Mouse (Mus musculus) midbrain, embryonic 12.5 days (tissue): Measurements from ENCODE around the gene Tmem123. TPM values are rescaled to one million over a fixed set of nuclear protein-coding genes. Genes with fewer than 3 reads are reported as not detected.

Experiments used
- ATAC-seq: fragments of 200-750 bp; cut with Nextera tagmentation; 2 replicates; pipeline ENCODE4 v1.8.0; 2017; ENCODE audit warnings: low read depth, moderate TSS enrichment, moderate library complexity; ENCODE audit not compliant: low FRiP score
- H3K27ac ChIP-seq: fragments of 300-500 bp; sonication (generic); replicated peaks from 2 replicates; pipeline ENCODE4 v1.5.1; 2016; ENCODE audit warnings: mild to moderate bottlenecking
- H3K27me3 ChIP-seq: fragments of 300-500 bp; sonication (generic); 2 replicates; pipeline ENCODE4 v1.6.1; 2016; ENCODE audit warnings: mild to moderate bottlenecking
- H3K36me3 ChIP-seq: fragments of 300-500 bp; sonication (generic); 2 replicates; pipeline ENCODE4 v1.6.1; 2016
- H3K4me1 ChIP-seq: fragments of 300-500 bp; sonication (generic); 2 replicates; pipeline ENCODE4 v1.6.1; 2016
- H3K4me2 ChIP-seq: fragments of 300-500 bp; sonication (generic); replicated peaks from 2 replicates; pipeline ENCODE4 v1.6.1; 2016; ENCODE audit warnings: mild to moderate bottlenecking, moderate library complexity
- H3K4me3 ChIP-seq: fragments of 300-500 bp; sonication (generic); 2 replicates; pipeline ENCODE4 v1.5.1; 2016; ENCODE audit warnings: mild to moderate bottlenecking
- H3K9ac ChIP-seq: fragments of 300-500 bp; sonication (generic); replicated peaks from 2 replicates; pipeline ENCODE4 v1.6.1; 2016; ENCODE audit warnings: mild to moderate bottlenecking, moderate library complexity
- H3K9me3 ChIP-seq: fragments of 300-500 bp; sonication (generic); 2 replicates; pipeline ENCODE4 v1.6.1; 2016; ENCODE audit warnings: mild to moderate bottlenecking
- WGBS: fragments of 180-500 bp; shearing (Covaris S2); methylation state at CpG from one replicate; pipeline ENCODE4 v1.1.7; 2016; 5-methylcytosine and 5-hydroxymethylcytosine counted together
- polyA plus RNA-seq: library from polyadenylated mRNA; unstranded; fragments of >200 nt; fragmentation: Nextera tagmentation; extraction: Ambion mirVana; gene quantifications from 2 replicates; pipeline ENCODE4 v1.2.1, GENCODE M21; 2016

Gene Tmem123
- polyA plus RNA-seq, 1 experiment from 2014 or later, result 99.8 TPM

DNA sequence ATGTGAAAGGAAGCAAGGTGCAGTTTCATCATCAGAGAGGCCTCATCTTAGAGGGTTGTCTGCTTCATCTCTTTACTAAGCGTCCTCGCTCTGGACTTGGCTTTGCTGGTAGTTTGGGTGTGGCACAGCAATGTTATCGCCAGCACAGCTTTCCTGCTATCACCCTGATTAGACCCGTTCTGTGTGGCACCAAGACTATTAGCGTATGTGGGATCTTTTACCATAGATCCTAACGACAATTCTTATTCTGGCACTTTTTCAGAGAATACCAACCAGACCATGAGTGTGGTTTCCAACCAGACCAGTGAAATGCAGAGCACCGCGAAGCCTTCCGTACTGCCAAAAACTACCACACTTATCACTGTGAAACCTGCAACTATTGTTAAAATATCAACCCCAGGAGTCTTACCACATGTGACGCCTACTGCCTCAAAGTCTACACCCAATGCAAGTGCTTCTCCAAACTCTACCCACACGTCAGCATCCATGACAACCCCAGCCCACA lies 26.8 kb downstream of the Tmem123 start:
- no peaks in the 10 kb centered on the region for H3K4me1 ChIP-seq
- peaks cover 42% of the 10 kb centered on the region for H3K36me3 ChIP-seq
- no peak overlapping the region for H3K4me3 ChIP-seq
- H3K9me3 ChIP-seq, result no peaks in the 10 kb centered on the region
- no peak for ATAC-seq
- 96% methylated on average over 11 of the region's 11 CpGs for WGBS
- H3K9ac ChIP-seq, result no peak overlapping the region
- H3K27ac ChIP-seq, result no peak overlapping the region
- H3K27me3 ChIP-seq, result no peaks in the 10 kb centered on the region
- no peak overlapping the region for H3K4me2 ChIP-seq

DNA sequence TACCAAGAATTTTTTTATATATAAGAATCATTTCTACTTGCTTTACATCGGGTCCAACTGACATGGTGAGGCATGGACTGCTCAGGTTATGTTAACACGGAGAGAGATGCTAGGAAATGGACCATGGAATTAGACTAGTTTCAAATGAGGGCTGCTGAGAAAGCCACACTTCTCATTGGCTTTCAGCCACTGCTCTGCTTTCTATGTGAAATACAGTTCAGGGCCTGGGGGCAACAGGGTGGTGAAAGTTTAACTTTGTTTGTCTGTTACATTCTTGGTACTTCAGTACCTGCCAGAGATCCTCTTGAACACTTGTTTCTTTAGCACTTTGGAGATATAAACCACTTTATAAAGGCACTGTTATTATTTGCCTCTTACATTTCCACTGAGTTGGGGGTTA lies 29.7 kb downstream of the Tmem123 start:
- no peak overlapping the region for H3K4me3 ChIP-seq
- H3K4me1 ChIP-seq, result no peaks in the 10 kb centered on the region
- peaks cover 42% of the 10 kb centered on the region for H3K36me3 ChIP-seq
- H3K4me2 ChIP-seq, result no peak overlapping the region
- H3K27ac ChIP-seq, result no peak overlapping the region
- no peaks in the 10 kb centered on the region for H3K27me3 ChIP-seq
- ATAC-seq, result no peak
- 89% methylated on average over 2 of the region's 2 CpGs for WGBS
- no peak overlapping the region for H3K9ac ChIP-seq
- no peaks in the 10 kb centered on the region for H3K9me3 ChIP-seq

- H3K9me3 ChIP-seq, result no peaks in the 10 kb centered on the region
- H3K27me3 ChIP-seq, result no peaks in the 10 kb centered on the region
- H3K9ac ChIP-seq, result no peak overlapping the region
- no peak overlapping the region for H3K27ac ChIP-seq
- no peak overlapping the region for H3K4me2 ChIP-seq
- no peaks in the 10 kb centered on the region for H3K4me1 ChIP-seq
- no peak overlapping the region for H3K4me3 ChIP-seq
- peaks cover 37% of the 10 kb centered on the region for H3K36me3 ChIP-seq
- ATAC-seq, result no peak
Observed at GRCm38 (mm10) chr9:7795581-7795980, 31.7 kb downstream of the Tmem123 start.

DNA sequence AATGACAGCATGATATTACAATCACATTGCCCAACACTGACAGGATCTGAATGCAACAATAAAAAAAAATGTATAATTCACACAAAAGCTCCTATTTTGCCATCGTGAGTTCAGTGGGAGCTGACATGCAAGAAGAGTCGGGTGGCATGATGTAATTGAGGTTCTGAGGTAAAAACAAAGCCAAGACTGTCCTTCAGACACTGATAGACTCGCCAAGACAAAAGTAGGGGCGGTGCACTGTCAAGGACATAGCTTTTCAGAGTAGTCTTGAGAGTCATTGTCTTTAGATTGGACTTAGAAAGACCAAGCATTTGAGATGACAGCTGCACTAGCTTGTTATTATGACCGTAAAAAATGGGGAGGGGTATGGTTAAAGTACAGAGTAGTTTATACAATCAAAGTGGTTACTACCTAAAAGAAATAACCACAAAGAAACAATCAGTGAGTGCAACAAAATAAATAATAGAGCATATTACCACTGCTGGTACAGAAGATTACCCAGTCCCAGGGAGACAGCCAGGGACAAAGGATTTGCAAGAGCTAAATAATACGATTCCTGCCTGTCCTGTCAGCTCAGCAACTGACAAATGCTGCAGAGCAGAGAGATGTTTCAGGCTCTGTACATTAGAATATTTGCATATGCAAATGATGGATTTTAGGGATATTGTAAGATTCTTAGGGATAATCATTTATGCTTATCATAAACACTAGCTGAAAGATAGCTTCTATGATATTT lies 32.5 kb downstream of the Tmem123 start:
- Histone ChIP-seq H3K9ac (no peak overlapping the region), H3K36me3 (peaks cover 29% of the 10 kb centered on the region), H3K9me3 (no peaks in the 10 kb centered on the region), H3K27me3 (no peaks in the 10 kb centered on the region), H3K4me1 (no peaks in the 10 kb centered on the region), H3K4me2 (no peak overlapping the region), H3K4me3 (no peak overlapping the region), H3K27ac (no peak overlapping the region; the same call in 1 of the 2 replicates)
- WGBS, result 68% methylated on average over 6 of the region's 6 CpGs
- ATAC-seq, result no peak

GRCm38 (mm10) chr9:7797542-7797941 lies 33.7 kb downstream of the Tmem123 start:
- H3K9ac ChIP-seq, result no peak overlapping the region
- H3K4me3 ChIP-seq, result no peak overlapping the region
- no peak overlapping the region for H3K4me2 ChIP-seq
- H3K36me3 ChIP-seq, result peaks cover 19% of the 10 kb centered on the region; the same call in 1 of the 2 replicates
- no peak overlapping the region for H3K27ac ChIP-seq
- no peaks in the 10 kb centered on the region for H3K4me1 ChIP-seq
- no peak for ATAC-seq
- WGBS, result 86% methylated on average over 2 of the region's 2 CpGs
- no peaks in the 10 kb centered on the region for H3K9me3 ChIP-seq
- H3K27me3 ChIP-seq, result no peaks in the 10 kb centered on the region

DNA sequence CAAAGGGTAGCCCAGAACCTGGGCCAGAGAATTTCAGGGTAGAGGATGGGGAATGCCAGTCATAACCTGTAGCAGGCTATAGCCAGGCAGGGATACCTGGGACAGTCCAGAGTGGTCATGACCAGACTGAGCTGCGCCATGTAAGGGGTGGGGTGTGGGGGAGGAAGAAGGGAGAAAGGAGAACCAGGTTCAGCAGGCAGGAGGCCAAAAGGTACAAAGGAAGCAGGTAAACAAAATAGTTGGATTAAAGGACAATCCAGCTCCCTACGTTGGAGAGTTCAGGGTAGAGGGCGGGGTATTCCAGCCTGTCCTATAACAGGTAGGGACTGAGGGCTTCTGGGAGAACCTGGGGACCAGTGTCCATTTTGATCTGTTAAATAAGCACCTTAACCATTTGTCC lies 34.7 kb downstream of the Tmem123 start:
- ATAC-seq, result peak; percentile 44
- Histone ChIP-seq H3K9me3 (no peaks in the 10 kb centered on the region), H3K27me3 (no peaks in the 10 kb centered on the region), H3K36me3 (peaks cover 11% of the 10 kb centered on the region; the same call in 1 of the 2 replicates), H3K4me2 (no peak overlapping the region), H3K4me1 (no peaks in the 10 kb centered on the region), H3K27ac (no peak overlapping the region), H3K9ac (no peak overlapping the region), H3K4me3 (no peak overlapping the region)
- WGBS, result 97% methylated on average over 3 of the region's 3 CpGs

DNA sequence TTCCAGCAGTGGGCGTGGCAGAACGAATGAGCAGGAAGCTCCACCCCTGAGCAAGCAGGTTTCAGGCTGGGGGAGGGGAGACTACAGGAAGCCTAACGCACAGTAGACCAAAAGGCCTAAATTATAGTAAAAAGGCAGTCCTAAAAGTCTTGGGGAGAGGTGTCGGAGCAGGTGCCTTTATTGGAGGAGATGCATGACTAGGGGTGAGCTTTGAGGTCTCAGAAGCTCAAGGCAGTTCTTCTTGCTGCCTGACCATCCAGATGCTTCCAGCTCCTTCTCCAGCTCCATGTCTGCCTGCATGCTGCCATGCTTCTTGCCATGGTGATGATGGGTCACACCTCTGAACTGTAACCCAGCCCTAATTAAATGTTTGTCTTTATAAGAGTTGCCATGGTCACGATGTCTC lies 41.3 kb downstream of the Tmem123 start:
- H3K27ac ChIP-seq, result no peak overlapping the region
- no peak for ATAC-seq
- 74% methylated on average over 5 of the region's 5 CpGs for WGBS
- no peak overlapping the region for H3K4me2 ChIP-seq
- 0 out of 2 replicates have a peak, but pooled peaks cover 5% of the 10 kb centered on the region for H3K9me3 ChIP-seq
- H3K4me3 ChIP-seq, result no peak overlapping the region
- H3K27me3 ChIP-seq, result no peaks in the 10 kb centered on the region
- no peaks in the 10 kb centered on the region for H3K4me1 ChIP-seq
- no peaks in the 10 kb centered on the region for H3K36me3 ChIP-seq
- no peak overlapping the region for H3K9ac ChIP-seq

DNA sequence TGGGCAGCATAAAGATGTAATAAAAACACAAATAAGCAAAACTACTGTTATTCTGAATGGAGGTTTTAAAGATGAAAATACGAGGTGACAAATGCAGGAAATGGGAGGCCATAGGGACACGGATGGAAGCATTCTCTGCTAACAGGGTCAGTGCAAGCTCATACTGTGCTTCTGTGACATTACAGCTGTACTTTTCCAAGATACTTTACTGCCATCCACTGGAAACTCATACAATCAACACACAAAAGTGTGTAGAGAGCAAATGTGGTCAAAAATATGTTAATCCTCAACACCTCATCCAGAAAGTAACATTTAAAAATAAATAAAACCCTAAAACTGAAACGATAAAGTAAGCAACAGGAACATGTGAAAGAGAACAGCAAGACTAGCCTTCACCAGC lies 58.9 kb downstream of the Tmem123 start:
- Histone ChIP-seq H3K36me3 (peaks cover 51% of the 10 kb centered on the region), H3K27me3 (no peaks in the 10 kb centered on the region), H3K9ac (no peak overlapping the region), H3K4me1 (no peaks in the 10 kb centered on the region), H3K4me2 (no peak overlapping the region), H3K27ac (no peak overlapping the region), H3K9me3 (no peaks in the 10 kb centered on the region), H3K4me3 (no peak overlapping the region)
- no peak for ATAC-seq
- WGBS, result 82% methylated on average over 3 of the region's 3 CpGs

GRCm38 (mm10) chr9:7824916-7825315 lies 61.1 kb downstream of the Tmem123 start:
- no peak for ATAC-seq
- no peaks in the 10 kb centered on the region for H3K27me3 ChIP-seq
- 92% methylated on average over 5 of the region's 5 CpGs for WGBS

GRCm38 (mm10) chr9:7828706-7829105 lies 64.9 kb downstream of the Tmem123 start:
- Histone ChIP-seq H3K9me3 (no peaks in the 10 kb centered on the region), H3K27ac (no peak overlapping the region), H3K4me3 (no peak overlapping the region), H3K27me3 (no peaks in the 10 kb centered on the region), H3K9ac (no peak overlapping the region), H3K4me2 (no peak overlapping the region), H3K36me3 (peaks cover 20% of the 10 kb centered on the region), H3K4me1 (peaks cover 13% of the 10 kb centered on the region)
- WGBS, result 96% methylated on average over 4 of the region's 4 CpGs
- no peak for ATAC-seq

More at GRCm38 (mm10) chr9:7824916-7825315, 61.1 kb downstream of the Tmem123 start:
- peaks cover 35% of the 10 kb centered on the region for H3K36me3 ChIP-seq
- H3K4me3 ChIP-seq, result no peak overlapping the region
- H3K27ac ChIP-seq, result no peak overlapping the region
- H3K9me3 ChIP-seq, result no peaks in the 10 kb centered on the region
- H3K4me2 ChIP-seq, result no peak overlapping the region
- H3K4me1 ChIP-seq, result 0 out of 2 replicates have a peak, but pooled peaks cover 1% of the 10 kb centered on the region
- no peak overlapping the region for H3K9ac ChIP-seq

GRCm38 (mm10) chr9:7829531-7830528 lies 66.0 kb downstream of the Tmem123 start:
- 83% methylated on average over 9 of the region's 9 CpGs for WGBS
- H3K4me1 ChIP-seq, result peaks cover 16% of the 10 kb centered on the region
- peaks cover 21% of the 10 kb centered on the region for H3K36me3 ChIP-seq
- ATAC-seq, result no peak
- H3K9ac ChIP-seq, result no peak overlapping the region
- no peak overlapping the region for H3K4me3 ChIP-seq
- no peak overlapping the region for H3K27ac ChIP-seq
- no peaks in the 10 kb centered on the region for H3K9me3 ChIP-seq
- H3K27me3 ChIP-seq, result no peaks in the 10 kb centered on the region
- peak overlapping the region; percentile 13; the same call in 1 of the 2 replicates for H3K4me2 ChIP-seq

DNA sequence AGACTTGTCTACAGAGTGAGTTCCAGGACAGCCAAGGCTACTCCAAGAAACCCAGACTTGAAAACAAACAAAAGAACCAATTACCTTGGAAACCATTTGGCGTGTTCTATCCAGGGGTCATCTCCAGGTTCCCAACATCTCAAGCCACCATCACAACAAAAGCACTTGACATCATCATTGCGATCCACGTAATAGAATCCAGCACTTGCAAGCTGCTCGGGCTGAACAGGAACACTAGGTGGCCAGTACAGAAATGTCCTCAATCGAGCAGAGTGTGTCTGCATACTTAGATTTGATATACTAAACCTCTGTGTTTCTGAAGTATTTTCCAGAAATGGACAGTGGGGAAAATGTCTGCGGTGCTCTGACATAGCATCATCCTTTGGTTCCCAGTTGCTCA lies 69.6 kb downstream of the Tmem123 start:
- H3K36me3 ChIP-seq, result peaks cover 11% of the 10 kb centered on the region
- ATAC-seq, result no peak
- H3K27me3 ChIP-seq, result no peaks in the 10 kb centered on the region
- H3K4me2 ChIP-seq, result peak overlapping the region; percentile 9; the same call in 1 of the 2 replicates
- no peaks in the 10 kb centered on the region for H3K9me3 ChIP-seq
- H3K27ac ChIP-seq, result no peak overlapping the region
- H3K4me1 ChIP-seq, result peaks cover 23% of the 10 kb centered on the region
- no peak overlapping the region for H3K9ac ChIP-seq
- 90% methylated on average over 6 of the region's 6 CpGs for WGBS
- no peak overlapping the region for H3K4me3 ChIP-seq
